Mouse (Mus musculus) limb, embryonic 14.5 days (tissue): ENCODE data around the gene Krtap1-5. TPM values are rescaled to one million over a fixed set of nuclear protein-coding genes. Genes with fewer than 3 reads are reported as not detected.
"Not testable (repeated sequence)": the region's sequence is repeated elsewhere in the genome, so short reads cannot be mapped to it uniquely, and the experiment has no call there.

Experiments
- ATAC-seq: fragments of 200-750 bp; cut with Nextera tagmentation; 2 replicates; pipeline ENCODE4 v1.8.0; 2017; ENCODE audit warnings: low read depth, moderate number of reproducible peaks, moderate TSS enrichment; ENCODE audit not compliant: low FRiP score
- DNase-seq: peaks from one replicate; pipeline ENCODE4 v3.0.0-alpha.2; 2015; ENCODE audit warnings: low spot score
- H3K27ac ChIP-seq: fragments of 300-500 bp; sonication (generic); replicated peaks from 2 replicates; pipeline ENCODE4 v1.5.1; 2014; ENCODE audit warnings: low read depth, mild to moderate bottlenecking, low read length, moderate library complexity, mixed read lengths
- H3K27me3 ChIP-seq: fragments of 300-500 bp; sonication (generic); 2 replicates; pipeline ENCODE4 v1.6.1; 2014; ENCODE audit warnings: low read length, mixed read lengths; ENCODE audit not compliant: control insufficient read depth, insufficient read depth
- H3K36me3 ChIP-seq: fragments of 300-500 bp; sonication (generic); 2 replicates; pipeline ENCODE4 v1.6.1; 2014; ENCODE audit warnings: mild to moderate bottlenecking, low read length, moderate library complexity, mixed read lengths; ENCODE audit not compliant: control insufficient read depth, insufficient read depth
- H3K4me1 ChIP-seq: fragments of 300-500 bp; sonication (generic); 2 replicates; pipeline ENCODE4 v1.6.1; 2014; ENCODE audit warnings: antibody characterized with exemption, low read length, mixed read lengths; ENCODE audit not compliant: control insufficient read depth, insufficient read depth
- H3K4me2 ChIP-seq: fragments of 300-500 bp; sonication (generic); replicated peaks from 2 replicates; pipeline ENCODE4 v1.6.1; 2014; ENCODE audit warnings: low read depth, mild to moderate bottlenecking, low read length, moderate library complexity; ENCODE audit not compliant: severe bottlenecking
- H3K4me3 ChIP-seq: fragments of 300-500 bp; sonication (generic); replicated peaks from 2 replicates; pipeline ENCODE4 v1.5.1; 2014; ENCODE audit warnings: low read length
- H3K9ac ChIP-seq: fragments of 300-500 bp; sonication (generic); 2 replicates; pipeline ENCODE4 v1.6.1; 2014; ENCODE audit warnings: mild to moderate bottlenecking, low read depth, low read length, moderate library complexity; ENCODE audit not compliant: severe bottlenecking
- H3K9me3 ChIP-seq: fragments of 300-500 bp; sonication (generic); 2 replicates; pipeline ENCODE4 v1.6.1; 2016; ENCODE audit warnings: low read length; ENCODE audit not compliant: control insufficient read depth
- POLR2A ChIP-seq: fragments of 200-500 bp; IDR thresholded peaks from 2 replicates; pipeline ENCODE4 v1.8.0; 2012; ENCODE audit warnings: inconsistent platforms, mild to moderate bottlenecking, moderate library complexity, borderline replicate concordance; ENCODE audit not compliant: insufficient read depth, insufficient read length; ENCODE audit errors: extremely low read depth
- WGBS: fragments of 180-500 bp; shearing (Covaris S2); extraction: QIAGEN DNeasy Blood & Tissue Kit; methylation state at CpG from one replicate; pipeline ENCODE4 v1.1.7; 2014; 5-methylcytosine and 5-hydroxymethylcytosine counted together
- polyA plus RNA-seq, 2 experiments: library from polyadenylated mRNA; depleted of rRNA in 1 of 2; stranded (reverse) in 1 of 2; unstranded in 1 of 2; fragments of >200 nt; fragmentation: Nextera tagmentation in 1 of 2; extraction: Ambion mirVana in 1 of 2; gene quantifications; 2 replicates each; pipeline versions ENCODE4 v1.2.1 to v1.2.3; 2012 to 2014

Gene Krtap1-5
- polyA plus RNA-seq, 2 experiments: not detected

GRCm38 (mm10) chr11:99609126-99609525, 28.3 kb upstream of the Krtap1-5 start:
- no peak overlapping the region for H3K9ac ChIP-seq
- H3K27me3 ChIP-seq: no peaks in the 10 kb centered on the region
- no peaks in the 10 kb centered on the region for H3K4me1 ChIP-seq
- 58% methylated on average over 1 of the region's 1 CpGs for WGBS
- H3K4me3 ChIP-seq: no peak overlapping the region
- no peak overlapping the region for H3K27ac ChIP-seq
- H3K36me3 ChIP-seq: no peaks in the 10 kb centered on the region
- DNase-seq (no peak), ATAC-seq (no peak)
- TF ChIP-seq POLR2A: no peak
- no peak overlapping the region for H3K4me2 ChIP-seq
- H3K9me3 ChIP-seq: no peaks in the 10 kb centered on the region

- H3K9me3 ChIP-seq, H3K9ac ChIP-seq, ATAC-seq, H3K27ac ChIP-seq, H3K4me3 ChIP-seq, H3K4me2 ChIP-seq, H3K4me1 ChIP-seq, DNase-seq, H3K36me3 ChIP-seq, H3K27me3 ChIP-seq: not testable (repeated sequence)
- WGBS: 48% methylated on average over 1 of the region's 1 CpGs
These were observed 22.4 kb upstream of the Krtap1-5 start, which contains the start of gene Gm11938 for GRCm38 (mm10) chr11:99603208-99603607. TSS of gene Gm11938 (minus strand) at chr11:99603308.

GRCm38 (mm10) chr11:99597742-99598141, 16.9 kb upstream of the Krtap1-5 start, which contains the start of gene Krtap9-3:
TSS of gene Krtap9-3 (minus strand) at chr11:99598105.
- H3K4me3 ChIP-seq, H3K4me2 ChIP-seq, H3K4me1 ChIP-seq, H3K27me3 ChIP-seq, ATAC-seq, DNase-seq, H3K9me3 ChIP-seq, H3K27ac ChIP-seq, H3K36me3 ChIP-seq, H3K9ac ChIP-seq: not testable (repeated sequence)
- 65% methylated on average over 5 of the region's 6 CpGs for WGBS

GRCm38 (mm10) chr11:99590981-99591380, 10.2 kb upstream of the Krtap1-5 start, which contains the start of gene Krtap1-3:
TSS of gene Krtap1-3 (minus strand) at chr11:99591339.
- TF ChIP-seq POLR2A: no peak
- H3K4me2 ChIP-seq: no peak within 1 kb of the TSS

GRCm38 (mm10) chr11:99585096-99585495, 4.3 kb upstream of the Krtap1-5 start:
- WGBS: 90% methylated on average over 7 of the region's 7 CpGs
- no peak for DNase-seq
- TF ChIP-seq POLR2A: no peak

More at GRCm38 (mm10) chr11:99590981-99591380, 10.2 kb upstream of the Krtap1-5 start, which contains the start of gene Krtap1-3:
- Histone ChIP-seq H3K27ac (no peak within 1 kb of the TSS), H3K9me3 (no peaks in the 10 kb centered on the region), H3K4me1 (no peaks in the 10 kb centered on the region), H3K27me3 (no peaks in the 10 kb centered on the region), H3K4me3 (no peak within 1 kb of the TSS), H3K36me3 (no peaks in the 10 kb centered on the region), H3K9ac (no peak within 1 kb of the TSS)
- ATAC-seq (no peak), DNase-seq (no peak)
- 46% methylated on average over 3 of the region's 6 CpGs for WGBS

GRCm38 (mm10) chr11:99583245-99583704, 2.5 kb upstream of the Krtap1-5 start, which contains the start of gene Krtap1-4:
TSS of gene Krtap1-4 (minus strand) at chr11:99583654.
- no peak for TF ChIP-seq POLR2A
- H3K4me1 ChIP-seq: no peaks in the 10 kb centered on the region
- no peak within 1 kb of the TSS for H3K9ac ChIP-seq
- H3K9me3 ChIP-seq: no peaks in the 10 kb centered on the region
- H3K4me3 ChIP-seq: no peak within 1 kb of the TSS
- DNase-seq: no peak
- H3K27me3 ChIP-seq: no peaks in the 10 kb centered on the region
- ATAC-seq: no peak
- no peaks in the 10 kb centered on the region for H3K36me3 ChIP-seq
- H3K27ac ChIP-seq: no peak within 1 kb of the TSS
- WGBS: 65% methylated on average over 5 of the region's 5 CpGs
- H3K4me2 ChIP-seq: no peak within 1 kb of the TSS

More at GRCm38 (mm10) chr11:99585096-99585495, 4.3 kb upstream of the Krtap1-5 start:
- H3K4me2 ChIP-seq: no peak overlapping the region
- no peaks in the 10 kb centered on the region for H3K36me3 ChIP-seq
- H3K9me3 ChIP-seq: no peaks in the 10 kb centered on the region
- no peak overlapping the region for H3K4me3 ChIP-seq
- no peaks in the 10 kb centered on the region for H3K4me1 ChIP-seq
- no peak overlapping the region for H3K27ac ChIP-seq
- no peak overlapping the region for H3K9ac ChIP-seq
- no peak for ATAC-seq
- H3K27me3 ChIP-seq: no peaks in the 10 kb centered on the region
